ENCODE assay signal across 8 mouse cellular contexts in the genomic region with DNA sequence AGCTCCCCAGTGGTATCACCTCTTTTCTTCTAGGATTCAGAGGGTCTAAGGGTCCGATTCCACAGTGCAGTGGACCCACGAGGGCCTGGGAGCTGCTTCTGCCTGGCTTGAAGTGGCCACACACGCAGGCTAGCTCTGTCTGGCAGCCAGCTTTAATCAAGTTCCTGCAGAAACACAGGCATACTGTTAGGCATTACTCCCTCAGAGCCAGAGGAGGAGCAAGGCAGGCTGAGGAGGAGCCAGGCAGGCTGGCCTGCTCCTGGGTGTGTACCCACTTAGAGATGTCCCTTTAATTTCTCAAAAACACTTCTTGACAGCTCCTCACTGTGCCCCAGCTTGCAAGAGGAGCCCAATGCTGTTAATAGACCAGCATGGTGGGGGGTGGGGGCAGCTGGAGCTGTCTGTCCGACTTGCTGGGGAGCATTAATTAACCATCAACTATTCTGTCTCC.
DNase-seq lines count a peak whose midpoint lies in the region; ATAC-seq and TF ChIP-seq lines count a peak whose summit lies in the region.

No protein-coding gene starts in this region.

- H3K27ac ChIP-seq in embryonic facial prominence, embryonic 11.5 days (replicated peaks; ENCODE audit: low read depth, low read length), result peak overlapping the region; percentile 62; the same call in 1 of the 2 replicates
- H3K27ac ChIP-seq in heart, postnatal 0 days (ENCODE audit: low read depth), result peak overlapping the region; percentile 86
- peak overlapping the region; percentile 61 for H3K27ac ChIP-seq in limb, embryonic 11.5 days (replicated peaks; ENCODE audit: low read depth, low read length)
- H3K27ac ChIP-seq in midbrain, embryonic 12.5 days (replicated peaks), result no peak overlapping the region

- no peak for TF ChIP-seq CTCF in heart, postnatal 0 days (IDR thresholded peaks at IDR 0.05; ENCODE audit: low read depth)

- 0 out of 2 replicates have a peak, but pooled peaks have one; percentile 54 for TF ChIP-seq EP300 in heart, postnatal 0 days (IDR thresholded peaks at IDR 0.05; ENCODE audit: low read depth)

- peak overlapping the region; percentile 39 for H3K9ac ChIP-seq in embryonic facial prominence, embryonic 11.5 days (replicated peaks; ENCODE audit: low read length)
- H3K9ac ChIP-seq in heart, postnatal 0 days (replicated peaks; ENCODE audit: low read depth, low read length), result peak overlapping the region; percentile 15; the same call in 1 of the 2 replicates
- H3K9ac ChIP-seq in limb, embryonic 11.5 days (ENCODE audit: low read length), result no peak overlapping the region
- H3K9ac ChIP-seq in midbrain, embryonic 12.5 days (replicated peaks), result no peak overlapping the region

- no peak overlapping the region for H3K4me2 ChIP-seq in embryonic facial prominence, embryonic 11.5 days (ENCODE audit: low read depth, low read length)
- no peak overlapping the region for H3K4me2 ChIP-seq in heart, postnatal 0 days (ENCODE audit: low read depth, low read length)
- H3K4me2 ChIP-seq in limb, embryonic 11.5 days (ENCODE audit: low read depth, severe bottlenecking), result no peak overlapping the region
- no peak overlapping the region; the same call in 1 of the 2 replicates for H3K4me2 ChIP-seq in midbrain, embryonic 12.5 days (replicated peaks)

- WGBS in embryonic facial prominence, embryonic 11.5 days, result 29% methylated on average over 4 of the region's 4 CpGs
- WGBS in heart, postnatal 0 days, result 10% methylated on average over 4 of the region's 4 CpGs
- WGBS in limb, embryonic 11.5 days, result 13% methylated on average over 4 of the region's 4 CpGs
- WGBS in midbrain, embryonic 12.5 days, result 30% methylated on average over 4 of the region's 4 CpGs

- no peaks in the 10 kb centered on the region for H3K36me3 ChIP-seq in embryonic facial prominence, embryonic 11.5 days (replicated peaks; ENCODE audit: control insufficient read depth, insufficient read depth, low read depth, low read length)
- H3K36me3 ChIP-seq in heart, postnatal 0 days (replicated peaks; ENCODE audit: control insufficient read depth, insufficient read depth, low read length), result no peaks in the 10 kb centered on the region
- H3K36me3 ChIP-seq in limb, embryonic 11.5 days (ENCODE audit: control insufficient read depth, insufficient read depth, low read length), result no peaks in the 10 kb centered on the region
- H3K36me3 ChIP-seq in midbrain, embryonic 12.5 days, result no peaks in the 10 kb centered on the region

- H3K4me1 ChIP-seq in embryonic facial prominence, embryonic 11.5 days (ENCODE audit: control insufficient read depth, insufficient read depth, low read length), result peaks cover 3% of the 10 kb centered on the region
- peaks cover 67% of the 10 kb centered on the region for H3K4me1 ChIP-seq in heart, postnatal 0 days (ENCODE audit: control insufficient read depth, insufficient read depth)
- peaks cover 15% of the 10 kb centered on the region for H3K4me1 ChIP-seq in limb, embryonic 11.5 days (ENCODE audit: control insufficient read depth, insufficient read depth, low read length)
- H3K4me1 ChIP-seq in midbrain, embryonic 12.5 days, result peaks cover 15% of the 10 kb centered on the region

- no peaks in the 10 kb centered on the region for H3K27me3 ChIP-seq in embryonic facial prominence, embryonic 11.5 days (ENCODE audit: control insufficient read depth, insufficient read depth, low read length)
- H3K27me3 ChIP-seq in heart, postnatal 0 days (ENCODE audit: control insufficient read depth, insufficient read depth, low read length), result no peaks in the 10 kb centered on the region
- H3K27me3 ChIP-seq in limb, embryonic 11.5 days (ENCODE audit: control insufficient read depth, insufficient read depth, low read length), result no peaks in the 10 kb centered on the region
- H3K27me3 ChIP-seq in midbrain, embryonic 12.5 days, result no peaks in the 10 kb centered on the region

- H3K4me3 ChIP-seq in embryonic facial prominence, embryonic 11.5 days (ENCODE audit: low read depth, low read length), result no peak overlapping the region
- H3K4me3 ChIP-seq in heart, postnatal 0 days (ENCODE audit: low read depth, low read length), result no peak overlapping the region
- H3K4me3 ChIP-seq in limb, embryonic 11.5 days (ENCODE audit: low read depth, low read length), result no peak overlapping the region
- no peak overlapping the region for H3K4me3 ChIP-seq in midbrain, embryonic 12.5 days

- DNase-seq in Muller cell, postnatal 12 days (ENCODE audit: inconsistent ontology term), result peak; percentile 63
- DNase-seq in embryonic facial prominence, embryonic 11.5 days (ENCODE audit: low spot score), result peak; percentile 44
- peak; percentile 70 for DNase-seq in heart, postnatal 0 days (ENCODE audit: low spot score)
- peak; percentile 61 for DNase-seq in limb, embryonic 11.5 days (ENCODE audit: low spot score)
- DNase-seq in right cerebral cortex, postnatal 25 days, result no peak
- DNase-seq in urinary bladder, postnatal 36 days (ENCODE audit: low spot score in 2 of 2), result no peak

- peak; percentile 82; the same call in 1 of the 2 replicates for ATAC-seq in embryonic facial prominence, embryonic 11.5 days (replicated peaks; ENCODE audit: insufficient number of reproducible peaks, low FRiP score, low TSS enrichment, low read depth)
- ATAC-seq in heart, postnatal 0 days (ENCODE audit: insufficient read depth, low read depth), result peak; percentile 78
- ATAC-seq in limb, embryonic 11.5 days (ENCODE audit: insufficient number of reproducible peaks, low FRiP score, low TSS enrichment, low read depth), result peak; percentile 35; the same call in 1 of the 2 replicates
- ATAC-seq in midbrain, embryonic 12.5 days (ENCODE audit: low FRiP score, low read depth), result peak; percentile 49; the same call in 1 of the 2 replicates
- no peak for ATAC-seq in cerebellum, adult (ENCODE audit: insufficient number of reproducible peaks, low FRiP score, low TSS enrichment)

- H3K9me3 ChIP-seq in embryonic facial prominence, embryonic 11.5 days (replicated peaks; ENCODE audit: control insufficient read depth, low read length), result no peaks in the 10 kb centered on the region
- H3K9me3 ChIP-seq in heart, postnatal 0 days (replicated peaks; ENCODE audit: control insufficient read depth, low read length), result no peaks in the 10 kb centered on the region
- H3K9me3 ChIP-seq in limb, embryonic 11.5 days (ENCODE audit: control insufficient read depth, low read length), result no peaks in the 10 kb centered on the region
- no peaks in the 10 kb centered on the region for H3K9me3 ChIP-seq in midbrain, embryonic 12.5 days

Comparison
In these comparisons a context has a peak if more than half of its experiments do, and no peak if none do; other contexts are left out.
1. DNase-seq: peak in Muller cell, postnatal 12 days (single experiment), embryonic facial prominence, embryonic 11.5 days (single experiment), heart, postnatal 0 days (single experiment) and limb, embryonic 11.5 days (single experiment); none in right cerebral cortex, postnatal 25 days (single experiment) and urinary bladder, postnatal 36 days (0 of 2).
2. H3K9ac ChIP-seq: peak in embryonic facial prominence, embryonic 11.5 days (single experiment) and heart, postnatal 0 days (single experiment); none in limb, embryonic 11.5 days (single experiment) and midbrain, embryonic 12.5 days (single experiment).